Mouse (Mus musculus) megakaryocyte progenitor cell, adult 5-6 weeks (primary cell): ENCODE data around the gene Dlgap1. TPM values are rescaled to one million over a fixed set of nuclear protein-coding genes. Genes with fewer than 3 reads are reported as not detected.

Experiments used
- ATAC-seq: replicated peaks from 2 replicates; pipeline ENCODE4 v1.8.0; 2016; ENCODE audit warnings: mild to moderate bottlenecking, moderate TSS enrichment, inconsistent platforms; ENCODE audit not compliant: poor library complexity
- total RNA-seq, 2 experiments: library from RNA; stranded (forward) in 1 of 2; stranded (reverse) in 1 of 2; fragments of 157-497, 149-512 nt in 1 of 2; fragments of 200-1000 nt in 1 of 2; gene quantifications; 2 replicates each; pipeline versions ENCODE4 v1.2.3 to v1.2.4; 2015 to 2017

Dlgap1 gene
- total RNA-seq, 2 experiments from 2014 or later: not detected

- no peak for ATAC-seq
These were observed 365.3 kb downstream of the Dlgap1 start for GRCm38 (mm10) chr17:70334171-70334570.

- ATAC-seq: no peak
These were observed 370.9 kb downstream of the Dlgap1 start for GRCm38 (mm10) chr17:70339821-70340220.

GRCm38 (mm10) chr17:70341230-70341629 lies 372.4 kb downstream of the Dlgap1 start:
- no peak for ATAC-seq

GRCm38 (mm10) chr17:70341920-70342319 lies 373.0 kb downstream of the Dlgap1 start:
- no peak for ATAC-seq

GRCm38 (mm10) chr17:70347403-70347802 lies 378.5 kb downstream of the Dlgap1 start:
- ATAC-seq: no peak

GRCm38 (mm10) chr17:70363561-70363960 lies 394.7 kb downstream of the Dlgap1 start:
- no peak for ATAC-seq

GRCm38 (mm10) chr17:70363971-70364370 lies 395.1 kb downstream of the Dlgap1 start:
- no peak for ATAC-seq

- no peak for ATAC-seq
These were observed 400.3 kb downstream of the Dlgap1 start for GRCm38 (mm10) chr17:70369124-70369523.

GRCm38 (mm10) chr17:70377020-70377419 lies 408.1 kb downstream of the Dlgap1 start:
- peak; percentile 42; the same call in 1 of the 2 replicates for ATAC-seq

- ATAC-seq: no peak
These were observed 419.6 kb downstream of the Dlgap1 start for GRCm38 (mm10) chr17:70388447-70388846.

- ATAC-seq: no peak
These were observed 428.3 kb downstream of the Dlgap1 start for GRCm38 (mm10) chr17:70397220-70397619.

- no peak for ATAC-seq
These were observed 428.8 kb downstream of the Dlgap1 start for GRCm38 (mm10) chr17:70397708-70398107.

- ATAC-seq: no peak
These were observed 433.0 kb downstream of the Dlgap1 start for GRCm38 (mm10) chr17:70401909-70402308.

GRCm38 (mm10) chr17:70403750-70404149 lies 434.9 kb downstream of the Dlgap1 start:
- no peak for ATAC-seq

GRCm38 (mm10) chr17:70414202-70414601 lies 445.3 kb downstream of the Dlgap1 start:
- ATAC-seq: no peak

- peak; percentile 43 for ATAC-seq
These were observed 459.0 kb downstream of the Dlgap1 start for GRCm38 (mm10) chr17:70427866-70428265.

GRCm38 (mm10) chr17:70429746-70430451 lies 461.0 kb downstream of the Dlgap1 start:
- peak; percentile 90 for ATAC-seq

GRCm38 (mm10) chr17:70430452-70430787 lies 461.5 kb downstream of the Dlgap1 start:
- ATAC-seq: peak; percentile 83

- no peak for ATAC-seq
These were observed 464.0 kb downstream of the Dlgap1 start for GRCm38 (mm10) chr17:70432834-70433233.

GRCm38 (mm10) chr17:70434549-70434948 lies 465.7 kb downstream of the Dlgap1 start:
- ATAC-seq: no peak

GRCm38 (mm10) chr17:70435612-70436011 lies 466.7 kb downstream of the Dlgap1 start:
- no peak for ATAC-seq

- no peak for ATAC-seq
These were observed 468.4 kb downstream of the Dlgap1 start for GRCm38 (mm10) chr17:70437229-70437628.

GRCm38 (mm10) chr17:70442976-70443375 lies 474.1 kb downstream of the Dlgap1 start:
- ATAC-seq: no peak
